Mouse (Mus musculus) ovary, postnatal 14 days (tissue): ENCODE data around the gene Nlrp9b.
"Not testable (repeated sequence)": the region's sequence is repeated elsewhere in the genome, so short reads cannot be mapped to it uniquely, and the experiment has no call there.

Experiments used
- DNase-seq: peaks from one replicate; pipeline ENCODE4 v3.0.0; 2022; ENCODE audit warnings: low spot score

The Nlrp9b gene

GRCm38 (mm10) chr7:20122479-20122878 is 131.2 kb downstream of the Nlrp9b start, which contains the start of gene Gm16442:
TSS of gene Gm16442 (minus strand) at chr7:20122579.
- not testable (repeated sequence) for DNase-seq
